Mouse (Mus musculus) stomach, embryonic 16.5 days (tissue): ENCODE results near the gene Ppp1r9a. TPM values are rescaled to one million over a fixed set of nuclear protein-coding genes. Genes with fewer than 3 reads are reported as not detected.

Source experiments
- ATAC-seq: fragments of 200-750 bp; cut with Nextera tagmentation; 2 replicates; pipeline ENCODE4 v1.8.0; 2017; ENCODE audit warnings: moderate number of reproducible peaks, moderate TSS enrichment; ENCODE audit not compliant: insufficient read depth, low FRiP score
- H3K27ac ChIP-seq: fragments of 300-500 bp; sonication (generic); 2 replicates; pipeline ENCODE4 v1.5.1; 2014; ENCODE audit warnings: low read length
- H3K27me3 ChIP-seq: fragments of 300-500 bp; sonication (generic); 2 replicates; pipeline ENCODE4 v1.6.1; 2014; ENCODE audit warnings: low read length, control low read depth, mixed read lengths; ENCODE audit not compliant: control insufficient read depth, insufficient read depth
- H3K36me3 ChIP-seq: fragments of 300-500 bp; sonication (generic); 2 replicates; pipeline ENCODE4 v1.6.1; 2014; ENCODE audit warnings: low read length; ENCODE audit not compliant: control insufficient read depth, insufficient read depth
- H3K4me1 ChIP-seq: fragments of 300-500 bp; sonication (generic); 2 replicates; pipeline ENCODE4 v1.6.1; 2014; ENCODE audit warnings: low read length, control low read depth, mixed read lengths; ENCODE audit not compliant: control insufficient read depth, insufficient read depth
- H3K4me2 ChIP-seq: fragments of 300-500 bp; sonication (generic); 2 replicates; pipeline ENCODE4 v1.6.1; 2014; ENCODE audit warnings: low read depth, low read length, mixed read lengths
- H3K4me3 ChIP-seq: fragments of 300-500 bp; sonication (generic); replicated peaks from 2 replicates; pipeline ENCODE4 v1.5.1; 2014; ENCODE audit warnings: mild to moderate bottlenecking, low read length
- H3K9ac ChIP-seq: fragments of 300-500 bp; sonication (generic); 2 replicates; pipeline ENCODE4 v1.6.1; 2014; ENCODE audit warnings: low read length
- H3K9me3 ChIP-seq: fragments of 300-500 bp; sonication (generic); replicated peaks from 2 replicates; pipeline ENCODE4 v1.6.1; 2016; ENCODE audit warnings: low read length, control low read depth; ENCODE audit not compliant: control insufficient read depth
- WGBS: fragments of 180-500 bp; shearing (Covaris S2); extraction: QIAGEN DNeasy Blood & Tissue Kit; methylation state at CpG from one replicate; pipeline ENCODE4 v1.1.7; 2014; 5-methylcytosine and 5-hydroxymethylcytosine counted together
- polyA plus RNA-seq: library from polyadenylated mRNA; unstranded; fragments of >200 nt; fragmentation: Nextera tagmentation; extraction: Ambion mirVana; gene quantifications from 2 replicates; pipeline ENCODE4 v1.2.1, GENCODE M21; 2015

The Ppp1r9a gene
- polyA plus RNA-seq, 1 experiment from 2014 or later: 14.8 TPM

- Histone ChIP-seq H3K4me1 (no peaks in the 10 kb centered on the region), H3K36me3 (no peaks in the 10 kb centered on the region), H3K27ac (no peak overlapping the region), H3K4me2 (no peak overlapping the region), H3K4me3 (no peak overlapping the region), H3K27me3 (no peaks in the 10 kb centered on the region), H3K9ac (no peak overlapping the region), H3K9me3 (no peaks in the 10 kb centered on the region)
- no peak for ATAC-seq
- WGBS: 75% methylated on average over 4 of the region's 4 CpGs
Observed at GRCm38 (mm10) chr6:5171418-5171817, 268.7 kb downstream of the Ppp1r9a start.

GRCm38 (mm10) chr6:5172571-5172970 lies 269.9 kb downstream of the Ppp1r9a start:
- 69% methylated on average over 9 of the region's 9 CpGs for WGBS
- Histone ChIP-seq H3K27me3 (no peaks in the 10 kb centered on the region), H3K27ac (no peak overlapping the region), H3K9ac (no peak overlapping the region), H3K9me3 (no peaks in the 10 kb centered on the region), H3K36me3 (no peaks in the 10 kb centered on the region), H3K4me1 (no peaks in the 10 kb centered on the region), H3K4me3 (no peak overlapping the region), H3K4me2 (no peak overlapping the region)
- ATAC-seq: no peak

- H3K27ac ChIP-seq: no peak overlapping the region
- no peak for ATAC-seq
Observed at GRCm38 (mm10) chr6:5174179-5174812, 271.6 kb downstream of the Ppp1r9a start.

GRCm38 (mm10) chr6:5177967-5178891 lies 275.5 kb downstream of the Ppp1r9a start:
- Histone ChIP-seq H3K9ac (no peak overlapping the region), H3K9me3 (no peaks in the 10 kb centered on the region), H3K27ac (no peak overlapping the region), H3K4me2 (peak overlapping the region; percentile 43), H3K4me1 (no peaks in the 10 kb centered on the region), H3K36me3 (no peaks in the 10 kb centered on the region), H3K4me3 (peak overlapping the region; percentile 25), H3K27me3 (no peaks in the 10 kb centered on the region)
- WGBS: 54% methylated on average over 19 of the region's 19 CpGs
- ATAC-seq: no peak

More at GRCm38 (mm10) chr6:5174179-5174812, 271.6 kb downstream of the Ppp1r9a start:
- H3K27me3 ChIP-seq: no peaks in the 10 kb centered on the region
- H3K36me3 ChIP-seq: no peaks in the 10 kb centered on the region
- H3K9ac ChIP-seq: no peak overlapping the region
- no peak overlapping the region for H3K4me3 ChIP-seq
- H3K9me3 ChIP-seq: no peaks in the 10 kb centered on the region
- 81% methylated on average over 10 of the region's 10 CpGs for WGBS
- H3K4me2 ChIP-seq: no peak overlapping the region
- H3K4me1 ChIP-seq: no peaks in the 10 kb centered on the region

GRCm38 (mm10) chr6:5179189-5179588 lies 276.5 kb downstream of the Ppp1r9a start:
- WGBS: 92% methylated on average over 6 of the region's 6 CpGs

GRCm38 (mm10) chr6:5180645-5181044 lies 277.9 kb downstream of the Ppp1r9a start:
- no peaks in the 10 kb centered on the region for H3K36me3 ChIP-seq
- H3K27ac ChIP-seq: no peak overlapping the region
- no peak for ATAC-seq
- H3K4me1 ChIP-seq: no peaks in the 10 kb centered on the region
- 73% methylated on average over 5 of the region's 5 CpGs for WGBS
- H3K9ac ChIP-seq: no peak overlapping the region
- no peaks in the 10 kb centered on the region for H3K9me3 ChIP-seq
- H3K27me3 ChIP-seq: no peaks in the 10 kb centered on the region
- no peak overlapping the region for H3K4me2 ChIP-seq
- no peak overlapping the region for H3K4me3 ChIP-seq

More at GRCm38 (mm10) chr6:5179189-5179588, 276.5 kb downstream of the Ppp1r9a start:
- Histone ChIP-seq H3K4me3 (no peak overlapping the region), H3K4me1 (no peaks in the 10 kb centered on the region), H3K27ac (no peak overlapping the region), H3K9ac (no peak overlapping the region), H3K36me3 (no peaks in the 10 kb centered on the region), H3K27me3 (no peaks in the 10 kb centered on the region), H3K4me2 (no peak overlapping the region), H3K9me3 (no peaks in the 10 kb centered on the region)
- no peak for ATAC-seq

GRCm38 (mm10) chr6:5186229-5186950 lies 283.7 kb downstream of the Ppp1r9a start:
- H3K27ac ChIP-seq: no peak overlapping the region
- H3K9me3 ChIP-seq: no peaks in the 10 kb centered on the region
- H3K4me2 ChIP-seq: no peak overlapping the region
- no peaks in the 10 kb centered on the region for H3K4me1 ChIP-seq
- ATAC-seq: no peak
- WGBS: 74% methylated on average over 7 of the region's 7 CpGs
- H3K9ac ChIP-seq: no peak overlapping the region
- no peaks in the 10 kb centered on the region for H3K36me3 ChIP-seq
- H3K27me3 ChIP-seq: no peaks in the 10 kb centered on the region
- no peak overlapping the region for H3K4me3 ChIP-seq

- Histone ChIP-seq H3K4me3 (no peak overlapping the region), H3K4me1 (no peaks in the 10 kb centered on the region), H3K4me2 (no peak overlapping the region), H3K27me3 (no peaks in the 10 kb centered on the region), H3K27ac (no peak overlapping the region), H3K36me3 (no peaks in the 10 kb centered on the region), H3K9me3 (no peaks in the 10 kb centered on the region), H3K9ac (no peak overlapping the region)
- no peak for ATAC-seq
- 84% methylated on average over 6 of the region's 6 CpGs for WGBS
Observed at GRCm38 (mm10) chr6:5187586-5187985, 284.9 kb downstream of the Ppp1r9a start.

- no peaks in the 10 kb centered on the region for H3K27me3 ChIP-seq
- H3K4me2 ChIP-seq: no peak overlapping the region
- H3K4me3 ChIP-seq: no peak overlapping the region
- no peak overlapping the region for H3K9ac ChIP-seq
- 85% methylated on average over 5 of the region's 5 CpGs for WGBS
- no peak overlapping the region for H3K27ac ChIP-seq
- H3K36me3 ChIP-seq: no peaks in the 10 kb centered on the region
- H3K4me1 ChIP-seq: no peaks in the 10 kb centered on the region
- no peaks in the 10 kb centered on the region for H3K9me3 ChIP-seq
- no peak for ATAC-seq
Observed at GRCm38 (mm10) chr6:5188036-5188435, 285.3 kb downstream of the Ppp1r9a start.
